Mouse (Mus musculus): ENCODE measurements at regions not wholly inside any gene's neighbourhood (a gene's known extent, or its start where the extent isn't known, plus 50 kb on each side); places are given as distances from the start of the nearest gene placed in this dataset.

GRCm38 (mm10) chr8:18467511-18467910 lies 510.5 kb downstream of the Defb40 start:
- Histone ChIP-seq H3K4me1 (ENCODE audit: control insufficient read depth, insufficient read depth, low read length) (no peaks in the 10 kb centered on the region), H3K27me3 (replicated peaks; ENCODE audit: control insufficient read depth, insufficient read depth, low read length) (no peaks in the 10 kb centered on the region), H3K36me3 (ENCODE audit: control insufficient read depth, insufficient read depth, low read length) (no peaks in the 10 kb centered on the region), H3K4me3 (ENCODE audit: insufficient read depth, low read depth, low read length) (no peak overlapping the region), H3K27ac (ENCODE audit: insufficient read depth, low read depth, low read length) (no peak overlapping the region)
- TF ChIP-seq CTCF (conservative IDR thresholded peaks at IDR 0.05; ENCODE audit: insufficient read depth, insufficient read length, low read depth, low read length) = no peak
- no peak for TF ChIP-seq POLR2A (IDR thresholded peaks at IDR 0.05; ENCODE audit: low read depth, low read length)
- no peak for DNase-seq
- 71% methylated on average over 7 of the region's 7 CpGs for WGBS

GRCm38 (mm10) chr8:18460609-18461008 lies 517.4 kb downstream of the Defb40 start:
- 67% methylated on average over 4 of the region's 4 CpGs for WGBS
- H3K27me3 ChIP-seq (replicated peaks; ENCODE audit: control insufficient read depth, insufficient read depth, low read length) = no peaks in the 10 kb centered on the region
- H3K27ac ChIP-seq (ENCODE audit: insufficient read depth, low read depth, low read length) = no peak overlapping the region
- no peaks in the 10 kb centered on the region for H3K36me3 ChIP-seq (ENCODE audit: control insufficient read depth, insufficient read depth, low read length)
- no peaks in the 10 kb centered on the region for H3K4me1 ChIP-seq (ENCODE audit: control insufficient read depth, insufficient read depth, low read length)
- TF ChIP-seq CTCF (conservative IDR thresholded peaks at IDR 0.05; ENCODE audit: insufficient read depth, insufficient read length, low read depth, low read length) (no peak), POLR2A (IDR thresholded peaks at IDR 0.05; ENCODE audit: low read depth, low read length) (no peak)
- DNase-seq = no peak
- H3K4me3 ChIP-seq (ENCODE audit: insufficient read depth, low read depth, low read length) = no peak overlapping the region

GRCm38 (mm10) chr8:18457470-18457869 lies 520.6 kb downstream of the Defb40 start:
- Histone ChIP-seq H3K4me1 (ENCODE audit: control insufficient read depth, insufficient read depth, low read length) (no peaks in the 10 kb centered on the region), H3K27ac (ENCODE audit: insufficient read depth, low read depth, low read length) (no peak overlapping the region), H3K4me3 (ENCODE audit: insufficient read depth, low read depth, low read length) (no peak overlapping the region), H3K27me3 (replicated peaks; ENCODE audit: control insufficient read depth, insufficient read depth, low read length) (no peaks in the 10 kb centered on the region), H3K36me3 (ENCODE audit: control insufficient read depth, insufficient read depth, low read length) (no peaks in the 10 kb centered on the region)
- no peak for DNase-seq
- TF ChIP-seq CTCF (conservative IDR thresholded peaks at IDR 0.05; ENCODE audit: insufficient read depth, insufficient read length, low read depth, low read length) (no peak), POLR2A (IDR thresholded peaks at IDR 0.05; ENCODE audit: low read depth, low read length) (no peak)
- WGBS = 91% methylated on average over 6 of the region's 6 CpGs

GRCm38 (mm10) chr8:18449015-18449414 lies 529.0 kb downstream of the Defb40 start:
- TF ChIP-seq CTCF (conservative IDR thresholded peaks at IDR 0.05; ENCODE audit: insufficient read depth, insufficient read length, low read depth, low read length) (no peak), POLR2A (IDR thresholded peaks at IDR 0.05; ENCODE audit: low read depth, low read length) (no peak)
- Histone ChIP-seq H3K27me3 (replicated peaks; ENCODE audit: control insufficient read depth, insufficient read depth, low read length) (no peaks in the 10 kb centered on the region), H3K36me3 (ENCODE audit: control insufficient read depth, insufficient read depth, low read length) (no peaks in the 10 kb centered on the region), H3K4me3 (ENCODE audit: insufficient read depth, low read depth, low read length) (no peak overlapping the region), H3K27ac (ENCODE audit: insufficient read depth, low read depth, low read length) (no peak overlapping the region), H3K4me1 (ENCODE audit: control insufficient read depth, insufficient read depth, low read length) (no peaks in the 10 kb centered on the region)
- 82% methylated on average over 3 of the region's 3 CpGs for WGBS
- DNase-seq = no peak

GRCm38 (mm10) chr8:18442212-18442611 lies 535.8 kb downstream of the Defb40 start:
- H3K27ac ChIP-seq (ENCODE audit: insufficient read depth, low read depth, low read length) = no peak overlapping the region
- H3K4me1 ChIP-seq (ENCODE audit: control insufficient read depth, insufficient read depth, low read length) = no peaks in the 10 kb centered on the region
- no peaks in the 10 kb centered on the region for H3K27me3 ChIP-seq (replicated peaks; ENCODE audit: control insufficient read depth, insufficient read depth, low read length)
- H3K36me3 ChIP-seq (ENCODE audit: control insufficient read depth, insufficient read depth, low read length) = no peaks in the 10 kb centered on the region
- DNase-seq = no peak
- no peak overlapping the region for H3K4me3 ChIP-seq (ENCODE audit: insufficient read depth, low read depth, low read length)
- 63% methylated on average over 3 of the region's 3 CpGs for WGBS
- no peak for TF ChIP-seq CTCF (conservative IDR thresholded peaks at IDR 0.05; ENCODE audit: insufficient read depth, insufficient read length, low read depth, low read length)
- no peak for TF ChIP-seq POLR2A (IDR thresholded peaks at IDR 0.05; ENCODE audit: low read depth, low read length)

GRCm38 (mm10) chr8:18422846-18423245 lies 555.2 kb downstream of the Defb40 start:
- Histone ChIP-seq H3K27ac (ENCODE audit: insufficient read depth, low read depth, low read length) (no peak overlapping the region), H3K4me3 (ENCODE audit: insufficient read depth, low read depth, low read length) (no peak overlapping the region), H3K36me3 (ENCODE audit: control insufficient read depth, insufficient read depth, low read length) (no peaks in the 10 kb centered on the region), H3K4me1 (ENCODE audit: control insufficient read depth, insufficient read depth, low read length) (no peaks in the 10 kb centered on the region), H3K27me3 (replicated peaks; ENCODE audit: control insufficient read depth, insufficient read depth, low read length) (no peaks in the 10 kb centered on the region)
- WGBS = 85% methylated on average over 5 of the region's 5 CpGs
- DNase-seq = no peak
- TF ChIP-seq CTCF (conservative IDR thresholded peaks at IDR 0.05; ENCODE audit: insufficient read depth, insufficient read length, low read depth, low read length) (no peak), POLR2A (IDR thresholded peaks at IDR 0.05; ENCODE audit: low read depth, low read length) (no peak)

- Histone ChIP-seq H3K4me1 (ENCODE audit: control insufficient read depth, insufficient read depth, low read length) (no peaks in the 10 kb centered on the region), H3K4me3 (ENCODE audit: insufficient read depth, low read depth, low read length) (no peak overlapping the region), H3K36me3 (ENCODE audit: control insufficient read depth, insufficient read depth, low read length) (no peaks in the 10 kb centered on the region), H3K27me3 (replicated peaks; ENCODE audit: control insufficient read depth, insufficient read depth, low read length) (no peaks in the 10 kb centered on the region), H3K27ac (ENCODE audit: insufficient read depth, low read depth, low read length) (no peak overlapping the region)
- 82% methylated on average over 2 of the region's 2 CpGs for WGBS
- TF ChIP-seq POLR2A (IDR thresholded peaks at IDR 0.05; ENCODE audit: low read depth, low read length) = no peak
- no peak for TF ChIP-seq CTCF (conservative IDR thresholded peaks at IDR 0.05; ENCODE audit: insufficient read depth, insufficient read length, low read depth, low read length)
- DNase-seq = no peak
Measured at GRCm38 (mm10) chr8:18412470-18412869, 565.6 kb downstream of the Defb40 start.

- no peak for TF ChIP-seq CTCF (conservative IDR thresholded peaks at IDR 0.05; ENCODE audit: insufficient read depth, insufficient read length, low read depth, low read length)
- Histone ChIP-seq H3K27ac (ENCODE audit: insufficient read depth, low read depth, low read length) (no peak overlapping the region), H3K4me3 (ENCODE audit: insufficient read depth, low read depth, low read length) (no peak overlapping the region), H3K36me3 (ENCODE audit: control insufficient read depth, insufficient read depth, low read length) (no peaks in the 10 kb centered on the region), H3K27me3 (replicated peaks; ENCODE audit: control insufficient read depth, insufficient read depth, low read length) (no peaks in the 10 kb centered on the region), H3K4me1 (ENCODE audit: control insufficient read depth, insufficient read depth, low read length) (no peaks in the 10 kb centered on the region)
- WGBS = 57% methylated on average over 2 of the region's 2 CpGs
- DNase-seq = no peak
Measured at GRCm38 (mm10) chr8:18406446-18406845, 571.6 kb downstream of the Defb40 start.
